Mouse (Mus musculus): ENCODE results near the gene Rpl10l. TPM values are rescaled to one million over a fixed set of nuclear protein-coding genes. Genes with fewer than 3 reads are reported as not detected.
A peak's percentile ranks its signal among the peaks of the same experiment; 100 is the strongest.

The Rpl10l gene
- not detected in 3 replicates for total RNA-seq (2017)

DNA sequence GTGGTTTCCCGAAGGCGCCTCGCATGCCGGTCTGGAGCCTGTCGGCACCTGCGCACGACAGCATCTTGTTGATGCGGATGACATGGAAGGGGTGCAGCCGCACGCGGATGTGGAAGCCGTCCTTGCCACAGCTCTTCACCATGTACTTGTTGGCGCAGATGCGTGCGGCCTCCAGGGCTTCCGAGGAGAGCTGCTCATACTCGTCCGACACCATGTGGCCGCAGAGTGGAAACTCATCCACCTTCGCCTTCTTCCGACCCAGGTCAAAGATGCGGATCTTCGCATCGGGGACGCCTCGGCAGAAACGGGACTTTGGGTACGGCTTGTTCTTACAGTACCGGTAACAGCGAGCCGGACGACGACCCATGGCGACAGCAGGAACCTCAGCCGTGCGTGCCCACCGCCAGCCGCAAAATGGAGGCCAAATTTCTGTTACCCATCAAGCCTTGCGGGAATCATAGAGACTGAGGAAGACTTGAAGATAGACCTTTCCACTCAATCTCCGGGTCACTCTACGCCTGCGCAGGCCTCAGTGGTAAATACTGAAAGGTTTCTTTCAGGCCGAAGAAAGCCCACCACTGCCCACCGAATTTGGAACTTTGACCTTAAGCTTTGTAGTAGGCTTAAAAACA lies at the start of gene Rpl10l:
TSS of gene Rpl10l (minus strand) at position 411 of the 632 bp plus-strand sequence.
- ATAC-seq (replicated peaks; ENCODE audit: insufficient number of reproducible peaks, low FRiP score, low TSS enrichment, poor library complexity, severe bottlenecking) = 0 out of 2 replicates have a peak, but pooled peaks have one; percentile 5

DNA sequence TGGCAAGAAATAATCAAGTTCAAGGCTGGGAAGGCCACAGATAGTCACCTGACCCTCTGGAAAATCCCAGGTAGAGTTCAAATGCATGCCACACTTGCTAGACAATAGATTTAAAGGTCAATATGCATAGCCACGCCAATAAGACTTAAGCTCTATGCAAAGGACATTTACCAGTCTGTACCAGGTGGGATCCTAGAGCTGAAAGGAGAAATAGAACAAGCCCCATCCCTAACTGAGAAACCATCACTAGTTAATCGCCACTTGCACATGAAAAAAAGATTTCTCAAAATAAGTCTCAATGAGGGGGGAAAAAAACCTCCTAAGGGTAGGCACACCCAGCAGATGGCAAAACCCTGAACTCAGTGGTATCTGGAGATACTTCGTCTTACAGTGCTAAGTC lies 8.3 kb downstream of the Rpl10l start:
- ATAC-seq (replicated peaks; ENCODE audit: insufficient number of reproducible peaks, low FRiP score, low TSS enrichment, poor library complexity, severe bottlenecking) = no peak

DNA sequence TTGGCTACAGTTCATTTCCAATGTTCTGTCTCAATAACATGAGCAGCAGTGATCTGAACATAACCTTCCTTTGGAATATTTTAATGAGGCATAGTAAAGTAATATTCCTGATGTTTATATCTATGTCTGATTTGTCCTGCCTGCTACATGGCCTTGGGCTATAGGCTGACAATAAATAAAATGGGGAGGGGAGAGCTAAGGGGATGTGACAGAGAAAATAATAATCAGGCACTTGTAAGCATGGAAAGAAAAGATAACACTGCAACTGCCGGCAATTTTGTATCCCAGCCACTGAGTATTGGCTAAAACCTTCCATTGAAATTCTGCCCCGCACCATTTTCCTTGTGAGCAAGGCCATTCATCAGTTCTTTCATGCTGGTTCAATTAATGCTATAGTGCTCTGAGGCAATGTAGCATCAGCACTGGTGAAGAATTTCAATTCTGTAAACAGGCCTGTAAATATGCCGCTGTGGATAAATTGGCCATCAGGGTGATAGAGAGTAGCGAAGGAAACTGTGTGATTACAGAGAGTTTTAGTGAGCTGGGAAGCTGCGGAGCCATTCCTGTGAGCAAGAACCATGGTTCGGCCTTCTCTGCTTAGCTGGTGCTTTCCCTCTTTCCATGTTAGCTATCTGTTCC lies 38.6 kb downstream of the Rpl10l start:
- ATAC-seq (replicated peaks; ENCODE audit: insufficient number of reproducible peaks, low FRiP score, low TSS enrichment, poor library complexity, severe bottlenecking) = no peak

- no peak for ATAC-seq (replicated peaks; ENCODE audit: insufficient number of reproducible peaks, low FRiP score, low TSS enrichment, poor library complexity, severe bottlenecking)
These were observed 50.0 kb downstream of the Rpl10l start for GRCm38 (mm10) chr12:66234158-66234557.

Data from monocyte, adult 5-6 weeks (primary cell).